Mouse (Mus musculus) lung, postnatal 0 days (tissue): ENCODE results near the gene Vac14.

ENCODE experiments used
- CTCF ChIP-seq: IDR thresholded peaks from 2 replicates; pipeline ENCODE4 v1.5.1; 2016; ENCODE audit warnings: antibody characterized with exemption, mild to moderate bottlenecking
- EP300 ChIP-seq: IDR thresholded peaks from 2 replicates; pipeline ENCODE4 v1.6.1; 2016; ENCODE audit warnings: antibody characterized with exemption, mild to moderate bottlenecking, control low read depth

- TF ChIP-seq CTCF: peak; percentile 51
- no peak for TF ChIP-seq EP300
These were observed 32.5 kb downstream of the Vac14 start for GRCm38 (mm10) chr8:110650838-110651237.
